Mouse (Mus musculus): ENCODE results near the gene Ofd1. TPM values are rescaled to one million over a fixed set of nuclear protein-coding genes. Genes with fewer than 3 reads are reported as not detected.

Ofd1 gene
- 7.3 and 8.9 TPM in 2 replicates for polyA plus RNA-seq (2014; fragmentation: Nextera tagmentation; extraction: Ambion mirVana)

DNA sequence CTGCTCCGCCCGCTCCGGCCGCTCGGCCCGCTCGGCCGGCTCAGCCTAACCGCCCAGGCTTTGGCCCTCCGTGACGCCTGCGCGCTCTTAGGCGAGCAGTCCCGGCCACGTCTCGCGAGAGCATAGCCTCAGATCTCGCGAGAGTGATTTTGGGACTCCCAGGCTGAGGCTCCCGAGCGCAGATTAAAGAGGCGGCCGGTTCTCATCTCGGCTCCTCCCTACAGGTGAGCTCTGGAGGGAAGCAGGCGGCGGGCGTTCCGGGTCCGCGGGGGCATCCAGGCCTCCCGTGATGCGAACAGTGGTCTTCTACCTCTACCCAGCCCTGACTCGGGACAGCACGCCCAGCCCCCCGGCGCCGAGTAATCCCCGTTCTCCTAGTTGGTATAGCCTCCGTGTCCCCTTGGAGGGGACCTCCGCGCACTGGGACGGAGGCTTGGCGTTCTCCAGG lies at the start of gene Ofd1:
Ofd1 (minus strand) TSS at position 89 of the 448 bp plus-strand sequence.
- H3K4me1 ChIP-seq (replicated peaks; ENCODE audit: control insufficient read depth, insufficient read depth, low read length) = no peaks in the 10 kb centered on the region
- H3K9me3 ChIP-seq (ENCODE audit: control insufficient read depth, low read length) = no peaks in the 10 kb centered on the region
- DNase-seq (ENCODE audit: low spot score) (peak; percentile 89), ATAC-seq (replicated peaks; ENCODE audit: low FRiP score) (peak; percentile 99)
- H3K4me2 ChIP-seq (ENCODE audit: low read depth, low read length, severe bottlenecking) = peak within 1 kb of the TSS; percentile 58
- peak within 1 kb of the TSS; percentile 66 for H3K27ac ChIP-seq (ENCODE audit: low read depth, low read length)
- no peaks in the 10 kb centered on the region for H3K36me3 ChIP-seq (ENCODE audit: control insufficient read depth, insufficient read depth, low read length)
- WGBS = 13% methylated on average over 40 of the region's 44 CpGs
- peaks cover 7% of the 10 kb centered on the region for H3K27me3 ChIP-seq (ENCODE audit: control insufficient read depth, insufficient read depth, low read length)
- H3K4me3 ChIP-seq (ENCODE audit: low read depth, low read length) = peak within 1 kb of the TSS; percentile 51
- peak within 1 kb of the TSS; percentile 77 for H3K9ac ChIP-seq (ENCODE audit: low read length)

DNA sequence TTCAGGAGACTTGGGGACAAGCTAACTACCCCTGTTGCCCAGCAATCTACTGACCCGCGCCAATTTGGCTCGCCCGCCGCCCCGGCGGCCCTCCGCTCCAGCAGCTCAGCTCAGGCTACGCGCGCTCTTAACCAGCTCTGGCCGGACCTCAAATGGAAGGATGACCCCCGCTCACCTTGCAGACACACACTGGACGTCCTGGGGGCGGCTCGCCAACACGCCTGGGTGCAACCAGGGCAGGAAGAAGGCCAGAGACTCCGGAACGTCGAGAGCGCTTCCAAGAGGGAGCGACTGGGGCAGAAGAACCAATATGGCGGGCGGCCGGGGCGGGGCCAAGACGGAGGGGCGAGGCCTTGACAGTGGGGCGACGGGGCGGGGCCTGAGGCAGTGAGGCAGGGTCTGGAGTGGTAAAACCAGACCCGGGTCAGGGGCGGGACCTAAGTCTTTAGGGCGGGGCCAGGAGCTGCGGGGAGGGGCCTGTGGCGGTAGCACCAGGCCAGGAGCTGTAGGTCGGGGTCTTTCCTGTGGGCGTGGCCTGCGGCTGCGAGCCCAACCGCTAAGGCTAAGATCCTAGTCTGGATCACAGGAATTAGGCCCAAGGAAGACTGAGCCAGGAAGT lies 39.0 kb upstream of the Ofd1 start, which contains the start of gene Rab9:
Rab9 (minus strand) TSS at position 503 of the 619 bp plus-strand sequence.
- no peaks in the 10 kb centered on the region for H3K9me3 ChIP-seq (ENCODE audit: control insufficient read depth, low read length)
- no peaks in the 10 kb centered on the region for H3K36me3 ChIP-seq (ENCODE audit: control insufficient read depth, insufficient read depth, low read length)
- H3K4me2 ChIP-seq (ENCODE audit: low read depth, low read length, severe bottlenecking) = peak within 1 kb of the TSS; percentile 53
- H3K27me3 ChIP-seq (ENCODE audit: control insufficient read depth, insufficient read depth, low read length) = no peaks in the 10 kb centered on the region; the same call in 1 of the 2 replicates
- 23% methylated on average over 40 of the region's 41 CpGs for WGBS
- ATAC-seq (replicated peaks; ENCODE audit: low FRiP score) (peak; percentile 99), DNase-seq (ENCODE audit: low spot score) (peak; percentile 94)
- no peak within 1 kb of the TSS for H3K27ac ChIP-seq (ENCODE audit: low read depth, low read length)
- no peaks in the 10 kb centered on the region for H3K4me1 ChIP-seq (replicated peaks; ENCODE audit: control insufficient read depth, insufficient read depth, low read length)
- peak within 1 kb of the TSS; percentile 70 for H3K9ac ChIP-seq (ENCODE audit: low read length)
- H3K4me3 ChIP-seq (ENCODE audit: low read depth, low read length) = peak within 1 kb of the TSS; percentile 55

DNA sequence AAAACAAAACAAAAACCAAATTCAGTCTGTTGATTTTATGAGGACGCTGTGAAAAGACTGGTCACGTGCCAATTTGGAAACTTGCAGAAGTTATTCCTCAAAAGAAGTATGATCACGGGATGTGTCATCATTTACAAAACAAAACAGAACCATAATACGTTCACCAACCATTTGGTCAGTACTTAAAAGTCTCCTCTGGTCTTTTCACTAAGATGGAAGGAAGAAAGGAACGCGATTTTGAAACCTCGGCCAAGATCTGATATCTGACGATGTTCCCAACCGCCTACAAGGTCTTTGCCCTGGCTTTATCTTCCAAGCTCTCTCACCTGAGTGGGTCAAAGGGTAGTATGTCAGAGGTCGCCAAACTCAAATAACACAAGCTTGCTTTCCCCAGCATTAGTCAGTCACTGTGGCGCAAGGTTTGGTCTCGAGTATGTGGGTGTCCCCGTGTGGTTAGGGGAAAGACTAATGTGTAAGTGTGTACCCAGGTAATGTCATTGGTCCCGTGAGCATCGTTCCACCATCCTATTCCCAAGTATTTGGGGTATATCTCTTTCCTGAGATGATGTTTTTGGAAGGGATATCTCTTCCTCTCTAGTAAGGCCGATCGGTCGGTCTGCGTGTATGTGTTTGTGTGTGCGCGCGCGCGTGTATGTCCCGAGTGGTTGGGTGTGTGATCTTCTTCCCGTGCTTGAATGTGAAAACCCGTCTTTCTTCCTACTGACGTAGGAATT lies 38.3 kb upstream of the Ofd1 start:
- H3K4me1 ChIP-seq (replicated peaks; ENCODE audit: control insufficient read depth, insufficient read depth, low read length) = no peaks in the 10 kb centered on the region
- peak overlapping the region; percentile 55 for H3K4me3 ChIP-seq (ENCODE audit: low read depth, low read length)
- no peaks in the 10 kb centered on the region for H3K36me3 ChIP-seq (ENCODE audit: control insufficient read depth, insufficient read depth, low read length)
- H3K27me3 ChIP-seq (ENCODE audit: control insufficient read depth, insufficient read depth, low read length) = no peaks in the 10 kb centered on the region; the same call in 1 of the 2 replicates
- peak overlapping the region; percentile 53 for H3K4me2 ChIP-seq (ENCODE audit: low read depth, low read length, severe bottlenecking)
- no peaks in the 10 kb centered on the region for H3K9me3 ChIP-seq (ENCODE audit: control insufficient read depth, low read length)
- ATAC-seq (replicated peaks; ENCODE audit: low FRiP score) = no peak; the same call in 1 of the 2 replicates
- WGBS = 25% methylated on average over 28 of the region's 28 CpGs
- no peak for DNase-seq (ENCODE audit: low spot score)
- H3K9ac ChIP-seq (ENCODE audit: low read length) = peak overlapping the region; percentile 70
- no peak overlapping the region for H3K27ac ChIP-seq (ENCODE audit: low read depth, low read length)

DNA sequence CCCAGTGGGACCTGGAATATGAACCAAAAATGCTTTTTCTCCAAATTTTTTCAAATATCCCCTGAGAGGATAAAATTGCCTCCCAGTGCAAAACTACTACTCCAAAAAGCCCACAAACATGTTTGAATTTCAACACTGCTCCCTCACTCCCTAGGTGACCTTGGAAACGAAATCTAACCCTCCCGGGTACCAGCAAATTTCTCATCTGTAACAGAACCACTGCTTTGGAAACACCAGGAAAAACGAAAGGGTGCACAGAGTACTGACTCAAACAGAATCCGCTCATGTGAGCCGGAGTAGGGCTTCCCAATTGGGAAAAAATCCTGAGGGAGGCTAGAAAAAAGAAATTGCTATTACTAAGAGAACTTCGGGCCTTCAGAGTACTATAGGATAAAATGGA lies 36.9 kb upstream of the Ofd1 start:
- no peaks in the 10 kb centered on the region for H3K36me3 ChIP-seq (ENCODE audit: control insufficient read depth, insufficient read depth, low read length)
- whole genome bisulfite sequencing = 81% methylated on average over 6 of the region's 6 CpGs
- no peak overlapping the region for H3K4me3 ChIP-seq (ENCODE audit: low read depth, low read length)
- no peak overlapping the region for H3K4me2 ChIP-seq (ENCODE audit: low read depth, low read length, severe bottlenecking)
- no peak for ATAC-seq (replicated peaks; ENCODE audit: low FRiP score)
- no peaks in the 10 kb centered on the region; the same call in 1 of the 2 replicates for H3K27me3 ChIP-seq (ENCODE audit: control insufficient read depth, insufficient read depth, low read length)
- H3K9ac ChIP-seq (ENCODE audit: low read length) = no peak overlapping the region
- H3K4me1 ChIP-seq (replicated peaks; ENCODE audit: control insufficient read depth, insufficient read depth, low read length) = no peaks in the 10 kb centered on the region
- no peaks in the 10 kb centered on the region for H3K9me3 ChIP-seq (ENCODE audit: control insufficient read depth, low read length)
- no peak overlapping the region for H3K27ac ChIP-seq (ENCODE audit: low read depth, low read length)
- DNase-seq (ENCODE audit: low spot score) = no peak

DNA sequence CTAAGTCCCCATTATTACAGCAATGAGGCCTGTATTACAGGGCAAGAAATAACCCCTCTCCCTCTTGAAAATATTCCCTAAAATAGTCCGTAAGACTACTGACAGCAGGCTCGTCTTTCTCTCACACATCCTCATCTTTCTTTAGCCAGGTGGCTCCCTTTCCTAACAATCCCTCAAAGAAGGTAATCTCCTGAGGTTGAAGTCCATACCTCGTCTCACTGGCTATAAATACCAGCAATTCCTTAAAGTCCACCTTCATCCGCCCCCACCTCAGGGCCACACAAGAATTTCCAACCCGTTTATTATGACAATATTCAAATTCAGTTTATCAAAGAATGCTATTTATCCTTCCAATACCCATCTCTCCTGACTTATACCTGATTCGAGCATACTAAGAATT lies 32.1 kb upstream of the Ofd1 start:
- Histone ChIP-seq H3K27me3 (ENCODE audit: control insufficient read depth, insufficient read depth, low read length) (no peaks in the 10 kb centered on the region; the same call in 1 of the 2 replicates), H3K9me3 (ENCODE audit: control insufficient read depth, low read length) (no peaks in the 10 kb centered on the region), H3K9ac (ENCODE audit: low read length) (no peak overlapping the region), H3K4me2 (ENCODE audit: low read depth, low read length, severe bottlenecking) (no peak overlapping the region), H3K36me3 (ENCODE audit: control insufficient read depth, insufficient read depth, low read length) (no peaks in the 10 kb centered on the region; the same call in 1 of the 2 replicates), H3K4me1 (replicated peaks; ENCODE audit: control insufficient read depth, insufficient read depth, low read length) (no peaks in the 10 kb centered on the region), H3K27ac (ENCODE audit: low read depth, low read length) (no peak overlapping the region), H3K4me3 (ENCODE audit: low read depth, low read length) (no peak overlapping the region)
- ATAC-seq (replicated peaks; ENCODE audit: low FRiP score) (no peak), DNase-seq (ENCODE audit: low spot score) (no peak)
- 86% methylated on average over 6 of the region's 6 CpGs for WGBS

DNA sequence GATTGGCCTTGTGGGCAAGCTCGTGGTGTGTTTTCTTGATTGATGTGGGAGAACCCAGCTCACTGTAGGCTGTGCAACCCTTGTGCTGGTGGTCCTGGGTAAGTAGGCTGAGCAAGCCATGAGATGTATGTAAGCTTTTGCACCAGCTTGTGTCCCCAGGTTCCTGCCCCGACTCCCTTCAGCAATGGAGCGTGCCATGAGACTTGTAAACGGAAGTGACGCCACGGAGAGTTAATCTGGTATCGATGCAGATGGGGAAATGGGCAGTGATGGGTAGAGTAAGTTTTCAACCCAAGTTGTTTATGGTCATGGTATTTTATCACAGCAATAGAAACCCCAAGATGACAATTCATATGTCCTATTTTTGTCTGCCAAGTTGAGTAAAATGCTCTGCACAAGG lies 27.8 kb upstream of the Ofd1 start:
- no peak overlapping the region for H3K9ac ChIP-seq (ENCODE audit: low read length)
- no peaks in the 10 kb centered on the region for H3K9me3 ChIP-seq (ENCODE audit: control insufficient read depth, low read length)
- H3K27ac ChIP-seq (ENCODE audit: low read depth, low read length) = no peak overlapping the region
- no peaks in the 10 kb centered on the region for H3K4me1 ChIP-seq (replicated peaks; ENCODE audit: control insufficient read depth, insufficient read depth, low read length)
- no peaks in the 10 kb centered on the region; the same call in 1 of the 2 replicates for H3K36me3 ChIP-seq (ENCODE audit: control insufficient read depth, insufficient read depth, low read length)
- no peak overlapping the region for H3K4me2 ChIP-seq (ENCODE audit: low read depth, low read length, severe bottlenecking)
- H3K27me3 ChIP-seq (ENCODE audit: control insufficient read depth, insufficient read depth, low read length) = peaks cover 2% of the 10 kb centered on the region; the same call in 1 of the 2 replicates
- no peak for ATAC-seq (replicated peaks; ENCODE audit: low FRiP score)
- H3K4me3 ChIP-seq (ENCODE audit: low read depth, low read length) = no peak overlapping the region
- no peak for DNase-seq (ENCODE audit: low spot score)
- WGBS = 97% methylated on average over 7 of the region's 7 CpGs

DNA sequence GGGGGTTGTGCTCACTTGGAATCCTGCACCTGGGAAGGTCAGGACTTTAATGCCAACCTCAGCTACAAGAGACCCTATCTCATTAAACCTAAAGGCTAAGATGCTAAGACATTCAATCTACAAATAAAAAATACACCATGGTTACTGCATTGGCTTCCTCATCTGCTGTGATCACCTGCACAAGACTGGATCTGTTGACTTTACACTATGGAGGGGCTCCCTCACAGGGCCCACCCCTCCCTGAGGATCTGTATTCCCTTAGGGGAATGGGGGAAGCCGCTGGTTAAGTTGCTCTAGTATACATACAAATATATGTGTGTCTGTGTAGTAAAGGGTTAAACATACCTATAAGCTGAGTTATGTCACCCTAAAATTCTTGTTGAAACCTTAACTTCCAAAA lies 15.0 kb upstream of the Ofd1 start:
- Histone ChIP-seq H3K4me3 (ENCODE audit: low read depth, low read length) (no peak overlapping the region), H3K36me3 (ENCODE audit: control insufficient read depth, insufficient read depth, low read length) (no peaks in the 10 kb centered on the region; the same call in 1 of the 2 replicates), H3K4me2 (ENCODE audit: low read depth, low read length, severe bottlenecking) (no peak overlapping the region), H3K9ac (ENCODE audit: low read length) (no peak overlapping the region), H3K4me1 (replicated peaks; ENCODE audit: control insufficient read depth, insufficient read depth, low read length) (no peaks in the 10 kb centered on the region), H3K27me3 (ENCODE audit: control insufficient read depth, insufficient read depth, low read length) (no peaks in the 10 kb centered on the region), H3K27ac (ENCODE audit: low read depth, low read length) (no peak overlapping the region), H3K9me3 (ENCODE audit: control insufficient read depth, low read length) (no peaks in the 10 kb centered on the region)
- DNase-seq (ENCODE audit: low spot score) (no peak), ATAC-seq (replicated peaks; ENCODE audit: low FRiP score) (no peak)
- 90% methylated on average over 1 of the region's 1 CpGs for WGBS

DNA sequence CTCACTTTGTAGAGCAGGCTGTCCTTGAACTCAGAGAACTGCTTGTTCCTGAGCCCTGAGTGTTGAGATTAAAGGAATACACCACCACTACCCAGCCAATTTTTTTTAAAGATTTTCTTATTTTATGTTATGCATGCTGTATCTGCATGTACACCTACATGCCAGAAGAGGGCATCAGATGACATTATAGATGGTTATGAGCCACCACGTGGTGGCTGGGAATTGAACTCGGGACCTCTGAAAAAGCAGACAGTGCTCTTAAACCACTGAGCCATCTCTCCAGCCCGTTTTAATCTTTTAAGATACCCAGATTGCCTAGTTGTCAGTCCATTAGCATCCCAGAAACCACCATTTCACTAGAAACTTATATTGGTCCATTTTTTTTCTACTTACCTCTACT lies 13.8 kb upstream of the Ofd1 start:
- no peaks in the 10 kb centered on the region for H3K9me3 ChIP-seq (ENCODE audit: control insufficient read depth, low read length)
- no peak for DNase-seq (ENCODE audit: low spot score)
- no peaks in the 10 kb centered on the region; the same call in 1 of the 2 replicates for H3K36me3 ChIP-seq (ENCODE audit: control insufficient read depth, insufficient read depth, low read length)
- WGBS = 64% methylated on average over 3 of the region's 3 CpGs
- no peak for ATAC-seq (replicated peaks; ENCODE audit: low FRiP score)
- H3K9ac ChIP-seq (ENCODE audit: low read length) = no peak overlapping the region
- H3K4me1 ChIP-seq (replicated peaks; ENCODE audit: control insufficient read depth, insufficient read depth, low read length) = no peaks in the 10 kb centered on the region
- no peak overlapping the region for H3K4me3 ChIP-seq (ENCODE audit: low read depth, low read length)
- H3K4me2 ChIP-seq (ENCODE audit: low read depth, low read length, severe bottlenecking) = no peak overlapping the region
- no peaks in the 10 kb centered on the region for H3K27me3 ChIP-seq (ENCODE audit: control insufficient read depth, insufficient read depth, low read length)
- no peak overlapping the region for H3K27ac ChIP-seq (ENCODE audit: low read depth, low read length)

Data from forebrain, embryonic 11.5 days (tissue).